Mouse (Mus musculus) bone marrow, adult 2 months (tissue): ENCODE results near the gene Hpcal4. TPM values are rescaled to one million over a fixed set of nuclear protein-coding genes. Genes with fewer than 3 reads are reported as not detected.

ENCODE experiments used
- H3K27ac ChIP-seq: fragments of 200-500 bp; 2 replicates; pipeline ENCODE4 v1.5.1; 2012; ENCODE audit warnings: low read depth, mild to moderate bottlenecking, control low read depth, inconsistent platforms, low read length; ENCODE audit not compliant: control insufficient read depth, poor library complexity, insufficient read depth
- H3K4me1 ChIP-seq: fragments of 200-500 bp; 2 replicates; pipeline ENCODE4 v1.6.1; 2011; ENCODE audit warnings: low read length; ENCODE audit not compliant: control insufficient read depth, insufficient read depth
- H3K4me3 ChIP-seq: fragments of 200-500 bp; replicated peaks from 2 replicates; pipeline ENCODE3; 2011; ENCODE audit warnings: mild to moderate bottlenecking, low read depth, low read length, control low read depth; ENCODE audit not compliant: control insufficient read depth
- CTCF ChIP-seq: fragments of 200-500 bp; IDR thresholded peaks from 2 replicates; pipeline ENCODE4 v1.5.1; 2011; ENCODE audit warnings: low read length, control low read depth; ENCODE audit not compliant: control insufficient read depth, insufficient read depth
- POLR2A ChIP-seq: fragments of 200-500 bp; IDR thresholded peaks from 2 replicates; pipeline ENCODE4 v1.6.1; 2011; ENCODE audit warnings: low read depth, mild to moderate bottlenecking, control low read depth, low read length, borderline replicate concordance; ENCODE audit not compliant: control insufficient read depth
- WGBS: fragments of 180-500 bp; shearing (Covaris S2); methylation state at CpG from one replicate; pipeline ENCODE4 v1.1.7; 2018; 5-methylcytosine and 5-hydroxymethylcytosine counted together
- polyA plus RNA-seq: library from polyadenylated mRNA; stranded (reverse); fragments of >200 nt; gene quantifications from 2 replicates; pipeline ENCODE4 v1.2.4, GENCODE M21; 2011; ENCODE audit warnings: low replicate concordance; ENCODE audit not compliant: missing spikeins, insufficient read depth, insufficient read length

The Hpcal4 gene
- polyA plus RNA-seq, 1 experiment, result not detected

- TF ChIP-seq POLR2A (no peak), CTCF (no peak)
- H3K4me3 ChIP-seq, result no peak overlapping the region
- WGBS, result 62% methylated on average over 4 of the region's 4 CpGs
- no peaks in the 10 kb centered on the region; the same call in none of the 2 replicates for H3K4me1 ChIP-seq
- no peak overlapping the region for H3K27ac ChIP-seq
These were observed 44.7 kb downstream of the Hpcal4 start for GRCm38 (mm10) chr4:123227707-123228106.

GRCm38 (mm10) chr4:123228270-123228669, 45.2 kb downstream of the Hpcal4 start:
- Histone ChIP-seq H3K4me3 (no peak overlapping the region), H3K4me1 (no peaks in the 10 kb centered on the region; the same call in none of the 2 replicates), H3K27ac (no peak overlapping the region)
- WGBS, result 60% methylated on average over 2 of the region's 2 CpGs
- TF ChIP-seq POLR2A, result no peak
- TF ChIP-seq CTCF, result no peak

DNA sequence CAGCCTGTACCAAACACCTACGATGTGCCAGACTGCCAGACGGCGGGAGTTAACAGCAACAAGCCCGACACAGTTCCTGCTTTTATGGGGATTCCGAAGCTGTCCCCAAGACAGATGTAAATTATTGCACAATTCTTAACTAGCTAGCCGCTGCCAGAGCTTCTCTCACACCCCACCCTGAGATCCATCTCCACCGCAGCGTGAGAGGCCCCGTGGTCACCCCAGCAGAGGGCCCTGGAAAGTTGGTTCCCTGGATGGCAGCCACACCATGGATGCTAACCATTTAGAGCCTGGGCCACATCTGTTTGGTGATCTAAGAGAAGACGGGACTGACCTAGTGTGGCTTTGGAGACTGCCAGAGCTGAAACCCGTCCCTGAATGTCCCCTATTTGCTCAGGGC, 46.1 kb downstream of the Hpcal4 start:
- H3K27ac ChIP-seq, result no peak overlapping the region
- 68% methylated on average over 11 of the region's 11 CpGs for WGBS
- H3K4me3 ChIP-seq, result no peak overlapping the region
- TF ChIP-seq POLR2A (no peak), CTCF (no peak)
- H3K4me1 ChIP-seq, result no peaks in the 10 kb centered on the region; the same call in none of the 2 replicates

DNA sequence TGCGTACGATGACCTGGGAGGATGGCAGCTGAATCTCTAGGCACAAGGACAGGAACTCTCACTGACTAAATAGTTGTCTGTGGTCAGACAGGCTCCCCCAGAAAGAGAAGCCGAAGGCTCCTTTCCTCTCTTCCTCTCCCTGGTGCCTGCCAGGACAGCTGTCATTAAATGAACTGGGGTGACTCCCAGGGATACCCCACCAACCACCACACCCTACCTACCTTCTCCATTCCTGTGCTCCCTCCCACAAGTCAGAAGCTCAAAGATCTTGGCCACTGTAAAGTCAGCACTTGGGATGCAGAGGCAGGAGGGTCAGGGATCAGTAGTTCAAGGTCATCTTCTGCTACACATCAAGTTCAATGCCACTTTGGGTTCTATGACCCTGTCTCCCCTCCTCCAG, 49.8 kb downstream of the Hpcal4 start:
- 19% methylated on average over 3 of the region's 3 CpGs for WGBS
- TF ChIP-seq POLR2A (no peak), CTCF (no peak)
- H3K4me1 ChIP-seq, result no peaks in the 10 kb centered on the region; the same call in none of the 2 replicates
- H3K4me3 ChIP-seq, result no peak overlapping the region
- H3K27ac ChIP-seq, result no peak overlapping the region

- WGBS, result 5% methylated on average over 52 of the region's 52 CpGs
These were observed 50.6 kb downstream of the Hpcal4 start, which contains the start of gene Heyl for GRCm38 (mm10) chr4:123233492-123234084. Gene Heyl, plus strand, starts transcription at chr4:123233556.

DNA sequence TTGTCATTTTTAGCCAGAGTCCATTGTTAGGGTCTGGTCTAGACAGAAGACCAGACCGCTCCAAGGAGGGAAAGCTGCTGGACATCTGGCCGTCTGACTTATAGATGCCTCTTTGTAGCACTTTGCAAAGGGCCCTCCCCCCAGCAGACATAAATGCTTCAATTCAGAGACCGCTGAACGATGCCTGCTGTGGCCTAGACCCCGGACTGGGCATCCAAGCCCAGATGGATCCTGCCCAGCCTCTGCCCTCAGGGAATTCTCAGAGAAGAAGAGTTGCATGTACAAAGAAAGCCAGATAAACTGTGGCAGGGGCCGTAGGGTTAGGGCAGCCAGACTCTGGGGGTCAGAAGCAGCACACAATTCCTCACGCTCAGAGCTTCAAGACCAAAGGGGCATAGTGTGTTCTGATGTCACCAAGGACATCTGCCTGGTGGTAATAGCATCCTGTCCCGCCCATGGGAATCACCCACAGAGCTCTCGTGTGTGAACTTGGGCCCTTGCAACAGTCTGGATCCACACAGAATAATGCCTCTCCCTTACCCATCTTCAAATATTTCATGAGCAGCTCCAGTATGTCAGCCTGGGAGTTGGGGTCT, 52.9 kb downstream of the Hpcal4 start:
- 68% methylated on average over 9 of the region's 9 CpGs for WGBS
- no peak overlapping the region for H3K4me3 ChIP-seq
- TF ChIP-seq POLR2A (no peak), CTCF (no peak)
- no peaks in the 10 kb centered on the region; the same call in none of the 2 replicates for H3K4me1 ChIP-seq
- no peak overlapping the region for H3K27ac ChIP-seq

More at GRCm38 (mm10) chr4:123233492-123234084, 50.6 kb downstream of the Hpcal4 start, which contains the start of gene Heyl:
- TF ChIP-seq POLR2A (no peak), CTCF (no peak)
- H3K4me1 ChIP-seq, result no peaks in the 10 kb centered on the region; the same call in none of the 2 replicates
- H3K27ac ChIP-seq, result no peak within 1 kb of the TSS
- peak within 1 kb of the TSS; percentile 15 for H3K4me3 ChIP-seq

GRCm38 (mm10) chr4:123236431-123237031, 53.5 kb downstream of the Hpcal4 start:
- Histone ChIP-seq H3K4me3 (no peak overlapping the region), H3K27ac (no peak overlapping the region), H3K4me1 (no peaks in the 10 kb centered on the region; the same call in none of the 2 replicates)
- 65% methylated on average over 13 of the region's 13 CpGs for WGBS
- no peak for TF ChIP-seq POLR2A
- no peak for TF ChIP-seq CTCF

DNA sequence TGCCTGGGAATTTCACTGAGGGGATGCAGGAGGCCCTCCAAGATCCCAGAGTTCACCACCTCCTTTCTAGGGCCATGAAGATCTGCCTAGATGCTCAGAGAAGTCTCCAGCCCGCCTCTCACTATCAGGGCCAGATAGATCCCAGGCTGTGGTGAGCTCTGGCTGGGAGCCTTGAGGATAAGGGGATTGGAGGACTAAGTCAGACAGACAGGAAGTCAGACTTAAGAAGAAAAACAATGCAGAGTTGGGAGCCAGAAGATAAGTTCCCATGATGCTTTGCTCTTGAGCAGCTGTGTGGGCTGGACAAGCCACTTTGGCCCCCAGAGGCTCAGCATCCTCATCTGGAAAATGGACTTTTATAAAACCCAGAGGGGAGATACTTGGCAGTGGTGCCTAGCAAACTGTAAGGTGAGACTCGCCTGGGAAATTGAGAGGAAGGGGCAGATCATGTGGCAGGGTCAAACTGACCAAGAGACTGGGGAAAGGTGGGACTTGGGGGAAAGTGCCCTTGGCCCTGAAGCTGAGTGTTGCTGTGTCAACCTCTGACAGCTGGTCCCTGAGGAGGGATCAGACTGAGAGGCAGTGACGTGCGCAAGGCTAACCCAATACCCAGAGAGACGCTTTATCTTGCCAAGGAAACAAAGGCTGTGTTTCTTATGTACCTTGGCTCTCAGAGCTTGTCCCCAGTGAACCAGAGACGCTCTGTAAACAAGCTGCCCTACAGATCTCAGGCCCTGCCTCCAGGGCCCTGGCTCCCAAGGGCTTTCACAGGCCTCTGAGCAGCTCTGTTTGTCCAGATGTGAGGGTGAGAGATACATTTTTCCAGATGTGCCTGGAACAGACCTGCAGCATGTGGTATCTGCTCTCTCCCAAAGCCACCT, 54.6 kb downstream of the Hpcal4 start:
- TF ChIP-seq POLR2A, result no peak
- Histone ChIP-seq H3K4me1 (no peaks in the 10 kb centered on the region; the same call in 1 of the 2 replicates), H3K27ac (peak overlapping the region; percentile 4), H3K4me3 (no peak overlapping the region)
- 70% methylated on average over 6 of the region's 6 CpGs for WGBS
